Mouse (Mus musculus): ENCODE data around the gene Dbp. TPM values are rescaled to one million over a fixed set of nuclear protein-coding genes. Genes with fewer than 3 reads are reported as not detected.

The Dbp gene
- polyA plus RNA-seq, 2 experiments, result 0.51 to 0.69 TPM

DNA sequence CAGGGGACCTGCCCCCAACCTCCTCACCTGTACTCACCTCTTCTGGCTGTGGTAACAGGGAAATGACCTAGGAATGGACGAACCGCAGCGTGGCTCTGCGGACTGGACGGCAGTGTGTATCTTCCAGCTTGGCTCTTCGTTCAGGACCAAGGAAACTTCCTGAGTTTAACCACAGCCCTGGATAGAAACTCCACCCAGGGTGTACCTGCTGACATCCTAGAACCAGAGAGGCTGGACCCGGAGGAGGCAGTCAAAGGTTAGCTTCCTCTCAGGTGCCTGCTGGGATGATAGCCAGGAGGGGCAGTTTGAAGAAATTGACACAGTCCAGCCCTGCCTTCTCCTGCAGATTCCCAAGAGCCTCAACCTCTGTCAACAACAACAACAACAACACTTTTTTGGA, 38.7 kb upstream of the Dbp start, which contains the start of gene Fut2:
Gene Fut2, minus strand, starts transcription at position 234 of the 400 bp plus-strand sequence.
- ATAC-seq (ENCODE audit: insufficient read depth) (no peak), DNase-seq (ENCODE audit: low read depth in 3 of 3, low spot score in 3 of 3) (no peak)
- no peaks in the 10 kb centered on the region for H3K36me3 ChIP-seq (replicated peaks; ENCODE audit: control insufficient read depth, insufficient read depth, low read depth)
- H3K4me1 ChIP-seq (replicated peaks; ENCODE audit: control insufficient read depth in 2 of 2, insufficient read depth in 2 of 2, low read length in 1 of 2), result peaks cover 0 to 5% of the 10 kb centered on the region in 2 experiments; a peak in 1 of 4 replicates
- no peak within 1 kb of the TSS for H3K27ac ChIP-seq
- 65% methylated on average over 7 of the region's 7 CpGs for WGBS (ENCODE audit: insufficient replicate concordance)
- H3K9ac ChIP-seq (replicated peaks), result no peak within 1 kb of the TSS
- H3K27me3 ChIP-seq (ENCODE audit: control insufficient read depth, insufficient read depth, low read length), result no peaks in the 10 kb centered on the region
- no peak for TF ChIP-seq EP300 (IDR thresholded peaks at IDR 0.05; ENCODE audit: low read depth)
- TF ChIP-seq CTCF (IDR thresholded peaks at IDR 0.05; ENCODE audit: low read depth), result no peak
- no peaks in the 10 kb centered on the region for H3K9me3 ChIP-seq (ENCODE audit: control insufficient read depth, low read length)
- no peak within 1 kb of the TSS for H3K4me2 ChIP-seq (ENCODE audit: low read depth)
- no peak within 1 kb of the TSS for H3K4me3 ChIP-seq (ENCODE audit: insufficient read depth in 1 of 2, low read depth in 2 of 2, low read length in 2 of 2)

DNA sequence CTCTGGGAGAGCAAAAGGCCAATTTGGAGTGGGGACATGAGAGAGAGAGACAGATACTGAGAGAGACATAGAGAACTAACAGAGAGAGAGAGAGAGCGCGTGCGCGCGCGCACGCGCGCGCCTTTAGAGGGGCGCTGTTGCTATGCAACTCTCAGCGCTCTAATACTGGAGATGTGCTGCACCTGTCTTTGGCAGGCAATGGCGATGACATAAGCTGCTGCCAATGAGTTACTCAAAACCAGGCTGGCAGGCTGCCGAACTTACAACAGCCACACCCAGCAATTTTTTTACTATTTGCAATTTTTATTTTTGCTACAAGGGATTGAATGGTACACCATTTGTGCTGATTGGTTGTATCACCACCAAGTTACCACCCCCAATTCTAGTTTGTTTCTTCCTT, 37.1 kb upstream of the Dbp start:
- H3K27ac ChIP-seq, result no peak overlapping the region
- H3K36me3 ChIP-seq (replicated peaks; ENCODE audit: control insufficient read depth, insufficient read depth, low read depth), result no peaks in the 10 kb centered on the region
- no peak for DNase-seq (ENCODE audit: low read depth in 3 of 3, low spot score in 3 of 3)
- no peaks in the 10 kb centered on the region for H3K9me3 ChIP-seq (ENCODE audit: control insufficient read depth, low read length)
- no peak overlapping the region for H3K4me3 ChIP-seq (ENCODE audit: insufficient read depth in 1 of 2, low read depth in 2 of 2, low read length in 2 of 2)
- no peak overlapping the region for H3K9ac ChIP-seq (replicated peaks)
- no peak for ATAC-seq (ENCODE audit: insufficient read depth)
- H3K4me1 ChIP-seq (replicated peaks; ENCODE audit: control insufficient read depth in 2 of 2, insufficient read depth in 2 of 2, low read length in 1 of 2), result peaks cover 0 to 5% of the 10 kb centered on the region in 2 experiments; a peak in 1 of 4 replicates
- no peaks in the 10 kb centered on the region for H3K27me3 ChIP-seq (ENCODE audit: control insufficient read depth, insufficient read depth, low read length)
- WGBS (ENCODE audit: insufficient replicate concordance), result 84% methylated on average over 14 of the region's 14 CpGs
- TF ChIP-seq CTCF (IDR thresholded peaks at IDR 0.05; ENCODE audit: low read depth) (no peak), EP300 (IDR thresholded peaks at IDR 0.05; ENCODE audit: low read depth) (no peak)
- no peak overlapping the region for H3K4me2 ChIP-seq (ENCODE audit: low read depth)

DNA sequence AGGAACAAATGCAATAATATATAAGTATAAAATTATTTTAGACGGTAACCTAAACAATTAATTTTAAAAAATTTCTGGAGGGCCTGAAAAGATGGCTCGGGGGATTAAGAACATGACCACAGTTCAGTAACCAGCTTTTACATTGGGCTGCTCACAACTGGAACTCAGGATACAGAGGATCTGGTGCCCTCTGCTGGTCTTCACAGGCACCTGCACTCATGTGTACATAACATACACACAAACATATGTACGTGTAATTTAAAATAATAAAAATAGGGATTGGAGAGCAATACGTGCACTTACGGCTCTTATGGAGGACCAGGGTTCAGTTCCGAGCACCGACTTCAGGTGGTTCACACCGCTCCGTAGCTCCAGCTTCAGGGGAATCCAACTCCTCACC, 36.0 kb upstream of the Dbp start:
- H3K4me3 ChIP-seq (ENCODE audit: insufficient read depth in 1 of 2, low read depth in 2 of 2, low read length in 2 of 2), result no peak overlapping the region
- TF ChIP-seq EP300 (IDR thresholded peaks at IDR 0.05; ENCODE audit: low read depth) (no peak), CTCF (IDR thresholded peaks at IDR 0.05; ENCODE audit: low read depth) (peak; percentile 41)
- DNase-seq (ENCODE audit: low read depth in 3 of 3, low spot score in 3 of 3) (no peak), ATAC-seq (ENCODE audit: insufficient read depth) (no peak)
- no peak overlapping the region for H3K9ac ChIP-seq (replicated peaks)
- no peak overlapping the region for H3K27ac ChIP-seq
- H3K4me2 ChIP-seq (ENCODE audit: low read depth), result no peak overlapping the region
- peaks cover 0 to 5% of the 10 kb centered on the region in 2 experiments; a peak in 1 of 4 replicates for H3K4me1 ChIP-seq (replicated peaks; ENCODE audit: control insufficient read depth in 2 of 2, insufficient read depth in 2 of 2, low read length in 1 of 2)
- 82% methylated on average over 9 of the region's 9 CpGs for WGBS (ENCODE audit: insufficient replicate concordance)
- no peaks in the 10 kb centered on the region for H3K36me3 ChIP-seq (replicated peaks; ENCODE audit: control insufficient read depth, insufficient read depth, low read depth)
- no peaks in the 10 kb centered on the region for H3K27me3 ChIP-seq (ENCODE audit: control insufficient read depth, insufficient read depth, low read length)
- no peaks in the 10 kb centered on the region for H3K9me3 ChIP-seq (ENCODE audit: control insufficient read depth, low read length)

DNA sequence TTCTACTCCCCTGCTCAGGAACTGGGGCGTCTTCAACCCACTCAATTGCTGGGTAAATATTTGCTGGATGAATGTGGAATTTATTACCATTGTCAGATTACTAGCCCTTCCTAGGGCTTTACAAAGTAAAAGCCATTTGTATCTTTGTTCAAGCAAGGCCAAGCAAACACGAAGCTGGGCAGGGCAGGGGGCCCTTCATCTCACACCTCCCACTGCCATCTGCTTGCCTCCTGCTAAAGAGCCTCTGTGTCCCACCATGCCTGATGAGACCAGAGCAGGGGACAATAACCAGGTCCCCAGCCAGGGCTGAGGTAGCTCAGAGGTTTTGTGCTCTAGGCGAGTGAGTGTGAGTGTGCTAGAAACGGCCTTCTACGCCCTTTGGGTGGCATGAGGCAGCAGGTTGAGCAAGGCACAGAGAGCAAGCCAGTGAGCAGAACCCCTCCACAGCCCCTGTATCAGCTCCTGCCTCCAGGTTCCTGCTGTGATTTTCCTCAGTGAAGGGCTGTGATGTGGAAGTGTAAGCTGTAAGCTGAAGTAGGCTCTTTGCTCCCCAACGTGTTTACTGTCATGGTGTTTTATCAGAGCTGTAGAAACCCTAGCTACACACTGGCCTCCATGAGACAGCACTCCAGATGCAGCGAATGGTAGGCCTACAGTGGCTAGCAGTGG, 27.1 kb upstream of the Dbp start:
- Histone ChIP-seq H3K4me3 (ENCODE audit: insufficient read depth in 1 of 2, low read depth in 2 of 2, low read length in 2 of 2) (no peak overlapping the region), H3K36me3 (replicated peaks; ENCODE audit: control insufficient read depth, insufficient read depth, low read depth) (no peaks in the 10 kb centered on the region), H3K4me1 (replicated peaks; ENCODE audit: control insufficient read depth in 2 of 2, insufficient read depth in 2 of 2, low read length in 1 of 2) (peaks cover 3 to 10% of the 10 kb centered on the region in 2 experiments; a peak in 2 of 4 replicates), H3K27me3 (ENCODE audit: control insufficient read depth, insufficient read depth, low read length) (no peaks in the 10 kb centered on the region), H3K9ac (replicated peaks) (no peak overlapping the region), H3K4me2 (ENCODE audit: low read depth) (no peak overlapping the region), H3K9me3 (ENCODE audit: control insufficient read depth, low read length) (no peaks in the 10 kb centered on the region), H3K27ac (no peak overlapping the region)
- TF ChIP-seq EP300 (IDR thresholded peaks at IDR 0.05; ENCODE audit: low read depth) (no peak), CTCF (IDR thresholded peaks at IDR 0.05; ENCODE audit: low read depth) (no peak)
- WGBS (ENCODE audit: insufficient replicate concordance), result 53% methylated on average over 7 of the region's 7 CpGs
- no peak for DNase-seq (ENCODE audit: low read depth in 3 of 3, low spot score in 3 of 3)
- no peak for ATAC-seq (ENCODE audit: insufficient read depth)

DNA sequence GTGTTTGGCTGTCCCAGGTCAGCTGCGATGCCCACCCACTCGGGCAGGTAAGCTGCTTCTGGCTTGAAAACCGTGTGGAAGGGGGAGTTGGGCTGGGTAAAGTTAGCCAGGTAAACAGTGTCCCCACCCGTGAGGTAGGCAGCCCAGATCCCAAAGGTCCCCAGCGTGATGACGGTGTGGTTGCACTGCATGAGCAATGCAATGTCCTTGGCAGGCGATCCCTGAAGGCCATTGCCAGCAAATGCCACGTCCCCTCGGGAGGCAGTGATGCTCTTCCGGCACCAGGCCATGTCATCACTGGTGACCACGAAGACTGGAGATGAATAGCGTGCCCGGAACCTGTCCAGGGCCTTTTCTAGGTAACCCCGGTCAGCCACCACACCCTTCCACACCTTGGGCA, 26.4 kb upstream of the Dbp start:
- DNase-seq (ENCODE audit: low read depth in 3 of 3, low spot score in 3 of 3) (no peak), ATAC-seq (ENCODE audit: insufficient read depth) (no peak)
- no peaks in the 10 kb centered on the region for H3K9me3 ChIP-seq (ENCODE audit: control insufficient read depth, low read length)
- no peak overlapping the region for H3K4me3 ChIP-seq (ENCODE audit: insufficient read depth in 1 of 2, low read depth in 2 of 2, low read length in 2 of 2)
- no peaks in the 10 kb centered on the region for H3K27me3 ChIP-seq (ENCODE audit: control insufficient read depth, insufficient read depth, low read length)
- peaks cover 3 to 10% of the 10 kb centered on the region in 2 experiments; a peak in 2 of 4 replicates for H3K4me1 ChIP-seq (replicated peaks; ENCODE audit: control insufficient read depth in 2 of 2, insufficient read depth in 2 of 2, low read length in 1 of 2)
- no peaks in the 10 kb centered on the region for H3K36me3 ChIP-seq (replicated peaks; ENCODE audit: control insufficient read depth, insufficient read depth, low read depth)
- H3K27ac ChIP-seq, result no peak overlapping the region
- 76% methylated on average over 14 of the region's 14 CpGs for WGBS (ENCODE audit: insufficient replicate concordance)
- TF ChIP-seq EP300 (IDR thresholded peaks at IDR 0.05; ENCODE audit: low read depth) (no peak), CTCF (IDR thresholded peaks at IDR 0.05; ENCODE audit: low read depth) (no peak)
- H3K4me2 ChIP-seq (ENCODE audit: low read depth), result no peak overlapping the region
- H3K9ac ChIP-seq (replicated peaks), result no peak overlapping the region
